Mouse (Mus musculus): ENCODE measurements at regions not wholly inside any gene's neighbourhood (a gene's known extent, or its start where the extent isn't known, plus 50 kb on each side); places are given as distances from the start of the nearest gene placed in this dataset.

GRCm38 (mm10) chr15:72232355-72232754 is 1602.0 kb upstream of the Gm6569 start:
- TF ChIP-seq CTCF (IDR thresholded peaks at IDR 0.05; ENCODE audit: low read depth, low read length) (no peak), POLR2A (IDR thresholded peaks at IDR 0.05; ENCODE audit: extremely low read depth, insufficient read depth, low read length) (no peak)
